Mouse (Mus musculus) embryo, embryonic 11 days (tissue): ENCODE results near the gene Maco1.
"Not testable (repeated sequence)": the region's sequence is repeated elsewhere in the genome, so short reads cannot be mapped to it uniquely, and the experiment has no call there.

ENCODE experiments used
- DNase-seq: peaks from one replicate; pipeline ENCODE4 v3.0.0-alpha.2; 2015

Maco1 gene

DNA sequence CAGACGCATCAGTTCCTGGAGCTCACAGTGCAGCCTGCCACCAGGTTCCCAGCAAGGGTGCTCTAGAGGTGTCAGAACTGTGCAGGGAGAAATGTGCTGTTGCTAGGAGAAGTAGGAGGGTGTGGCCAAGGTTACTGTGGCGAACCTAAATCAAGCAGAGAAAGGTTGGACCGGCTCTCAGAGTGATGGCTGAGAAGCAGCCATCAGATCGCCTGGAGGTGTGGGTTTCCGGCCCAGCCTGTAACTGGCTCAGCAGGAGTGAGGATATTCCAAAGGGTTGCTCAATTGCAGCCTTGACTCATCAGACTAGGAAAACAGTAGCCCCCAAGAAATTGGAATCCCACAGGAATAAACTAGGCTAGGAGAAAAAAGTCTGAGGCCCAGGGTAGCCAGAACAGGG lies 3.4 kb upstream of the Maco1 start:
- DNase-seq, result no peak

DNA sequence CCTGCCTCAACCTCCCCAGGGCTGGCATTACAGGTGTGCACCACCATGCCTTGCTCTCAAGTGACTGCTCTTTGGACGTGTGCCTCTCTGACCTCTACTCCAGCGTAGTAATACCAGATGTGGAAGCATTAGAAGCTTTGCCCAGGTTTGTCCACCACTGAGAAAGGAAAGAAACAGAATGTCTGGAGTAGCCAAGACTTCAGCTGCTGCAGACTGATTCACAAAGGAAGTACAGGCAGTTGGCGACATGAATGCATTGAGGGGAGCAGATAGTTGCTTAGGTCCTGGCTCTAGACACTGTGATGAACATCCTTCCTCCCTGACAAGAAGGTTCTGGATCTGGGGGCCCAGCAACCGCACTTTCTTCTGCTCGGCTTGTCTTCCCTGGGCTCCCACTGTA lies 2.9 kb upstream of the Maco1 start:
- no peak for DNase-seq

DNA sequence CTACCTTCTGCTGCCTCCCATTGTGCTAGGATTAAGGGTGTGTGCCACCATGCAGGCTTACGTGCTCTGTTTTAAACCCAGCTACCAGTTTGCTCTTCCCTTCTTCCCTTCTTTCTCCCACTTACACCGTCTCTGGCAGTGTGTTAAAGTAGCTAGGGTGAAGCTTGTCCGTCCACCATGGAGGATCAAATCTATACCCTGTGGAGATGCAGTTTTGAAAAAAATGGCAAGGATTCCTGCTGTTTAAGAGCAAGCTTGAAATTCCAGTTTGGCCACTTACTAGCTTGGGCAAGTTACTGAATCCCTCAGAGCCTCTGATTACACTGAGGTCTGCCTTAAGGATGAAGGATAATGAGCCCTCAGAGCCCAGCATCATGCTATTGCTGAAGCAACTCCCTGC lies 2.2 kb upstream of the Maco1 start:
- DNase-seq, result no peak

- DNase-seq, result peak; percentile 96
These were observed 716 bp upstream of the Maco1 start for GRCm38 (mm10) chr4:134853637-134854485.

DNA sequence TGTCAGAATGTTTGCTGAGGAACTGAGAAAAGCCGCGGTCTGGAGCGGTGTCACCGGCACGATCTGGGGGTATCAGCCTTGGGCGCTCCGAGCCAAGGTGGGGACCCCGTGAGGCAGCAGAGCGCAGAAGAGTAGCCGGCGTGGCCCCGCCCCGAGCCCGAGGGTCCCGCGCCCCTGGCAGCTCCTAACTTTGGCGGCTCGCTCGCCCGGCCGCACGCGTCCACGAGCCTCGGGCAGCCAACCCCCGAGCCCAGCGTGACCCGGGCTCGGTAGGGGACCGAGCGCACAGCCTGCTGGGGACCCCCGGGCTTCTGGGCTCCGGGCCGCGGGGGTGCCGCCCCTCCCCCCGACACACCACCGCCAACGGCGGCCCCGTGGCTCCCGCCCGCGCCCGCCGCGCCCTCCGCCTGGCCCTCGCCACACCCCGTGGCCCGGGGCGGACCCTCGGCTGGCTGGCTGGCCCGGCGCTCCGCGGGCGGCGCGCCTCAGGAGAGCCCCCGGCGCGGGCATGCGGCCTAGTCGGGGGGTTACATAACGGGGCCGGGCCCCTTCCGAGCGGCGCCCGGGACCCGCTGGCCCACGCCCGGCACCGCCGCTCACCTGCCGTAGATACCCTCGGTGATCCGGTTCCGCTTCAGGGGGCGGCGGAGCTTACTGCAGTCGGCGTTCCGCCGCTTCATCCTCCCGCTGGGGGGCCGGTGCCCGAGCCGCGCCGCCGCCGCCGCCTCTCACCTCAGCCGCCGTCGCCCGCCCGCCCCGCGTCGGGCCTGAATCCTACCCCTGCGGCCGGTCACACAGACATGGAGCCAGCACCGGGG lies 498 bp downstream of the Maco1 start:
- DNase-seq, result peak; percentile 69

- peak; percentile 33 for DNase-seq
These were observed 1.3 kb downstream of the Maco1 start for GRCm38 (mm10) chr4:134851876-134852275.

DNA sequence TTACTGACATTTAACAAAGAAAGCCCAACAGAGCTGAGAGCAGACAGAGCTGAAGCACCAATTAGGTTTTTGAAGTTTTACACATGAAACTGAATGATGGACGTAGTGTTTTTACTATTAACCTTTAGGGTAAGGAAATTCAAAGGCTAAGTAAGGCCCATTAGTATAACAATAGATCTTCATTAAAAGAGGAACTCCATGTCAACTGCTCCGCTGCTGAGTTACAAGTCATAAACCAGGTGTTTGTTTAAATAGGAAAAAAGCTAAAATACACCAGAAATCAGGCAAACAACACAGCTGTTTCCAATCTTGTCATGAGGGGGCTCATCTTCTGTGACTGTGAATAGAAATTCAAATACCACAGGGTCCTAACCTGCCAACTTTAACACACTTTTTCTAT lies 1.9 kb downstream of the Maco1 start:
- no peak for DNase-seq

GRCm38 (mm10) chr4:134850551-134850950 lies 2.6 kb downstream of the Maco1 start:
- DNase-seq, result no peak

GRCm38 (mm10) chr4:134847587-134847986 lies 5.6 kb downstream of the Maco1 start:
- no peak for DNase-seq

DNA sequence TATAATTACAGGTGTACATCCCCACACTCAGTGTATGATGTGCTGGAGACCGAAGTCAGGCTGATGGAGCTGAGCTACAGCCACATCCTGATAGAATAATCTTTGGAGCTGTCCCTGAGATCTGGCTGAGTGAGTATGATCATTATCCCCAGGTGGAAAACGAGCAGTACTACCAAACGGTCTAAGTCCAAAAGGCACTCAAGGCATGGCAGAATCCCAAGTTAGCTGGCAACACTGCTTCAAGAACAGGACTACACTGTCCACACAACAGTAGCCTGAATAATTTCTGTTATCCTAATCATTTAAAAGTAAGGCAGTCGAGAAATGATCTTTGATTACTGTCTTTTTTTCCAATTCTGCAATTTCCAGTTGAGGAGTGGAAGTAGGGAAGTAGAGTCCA lies 9.6 kb downstream of the Maco1 start:
- no peak for DNase-seq

DNA sequence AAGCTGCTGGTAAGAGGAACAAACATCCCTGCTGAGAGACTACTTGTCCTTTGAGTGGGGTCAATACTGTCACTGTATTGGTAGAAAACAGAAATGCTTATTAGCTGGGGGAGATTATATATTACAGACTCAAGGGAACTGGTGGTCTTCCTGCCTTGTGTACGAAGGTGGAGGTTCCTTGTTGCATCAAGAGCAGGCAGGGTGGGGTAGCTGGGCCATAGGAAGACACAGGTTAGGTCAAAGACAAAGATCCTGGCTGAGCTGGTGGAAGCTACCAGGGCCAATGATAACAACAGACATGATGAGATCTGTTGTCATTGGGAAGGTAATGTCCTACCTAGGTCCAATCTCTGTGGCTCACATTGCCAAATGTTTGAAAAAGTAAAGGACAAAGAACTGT lies 12.9 kb downstream of the Maco1 start:
- no peak for DNase-seq

DNA sequence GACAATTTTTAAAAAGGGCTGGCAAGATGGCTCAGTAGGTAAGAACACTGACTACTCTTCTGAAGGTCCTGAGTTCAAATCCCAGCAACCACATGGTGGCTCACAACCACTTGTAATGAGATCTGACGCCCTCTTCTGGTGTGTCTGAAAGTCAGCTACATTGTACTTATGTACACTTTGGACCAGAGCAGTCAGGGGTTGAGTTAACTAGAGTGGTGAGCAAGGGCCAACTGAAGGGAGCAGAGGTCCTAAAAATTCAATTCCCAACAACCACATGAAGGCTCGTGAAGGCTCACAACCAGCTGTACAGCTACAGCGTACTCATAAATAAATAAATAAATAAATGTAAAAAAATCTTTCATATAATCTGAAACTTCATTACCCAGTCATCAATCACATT lies 14.4 kb downstream of the Maco1 start:
- DNase-seq, result not testable (repeated sequence)

DNA sequence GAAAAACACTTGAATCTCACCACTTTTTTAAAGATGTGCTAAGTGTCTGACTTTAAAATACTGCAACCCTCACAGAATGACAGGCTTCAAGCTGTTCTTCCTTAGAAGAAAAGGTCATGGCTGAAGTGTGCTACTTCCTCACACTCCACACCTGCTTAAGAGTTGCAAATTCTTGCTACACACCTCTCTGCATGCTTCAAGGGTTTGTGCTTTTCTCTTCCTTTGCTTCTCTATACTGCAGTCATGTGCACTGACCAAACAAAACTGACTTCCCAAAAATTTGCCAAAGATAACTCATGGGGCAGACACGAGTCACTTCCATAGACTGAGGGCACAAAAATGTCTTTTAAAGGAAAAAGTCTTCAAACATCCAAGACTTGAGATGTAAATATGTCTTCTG lies 14.9 kb downstream of the Maco1 start:
- no peak for DNase-seq

DNA sequence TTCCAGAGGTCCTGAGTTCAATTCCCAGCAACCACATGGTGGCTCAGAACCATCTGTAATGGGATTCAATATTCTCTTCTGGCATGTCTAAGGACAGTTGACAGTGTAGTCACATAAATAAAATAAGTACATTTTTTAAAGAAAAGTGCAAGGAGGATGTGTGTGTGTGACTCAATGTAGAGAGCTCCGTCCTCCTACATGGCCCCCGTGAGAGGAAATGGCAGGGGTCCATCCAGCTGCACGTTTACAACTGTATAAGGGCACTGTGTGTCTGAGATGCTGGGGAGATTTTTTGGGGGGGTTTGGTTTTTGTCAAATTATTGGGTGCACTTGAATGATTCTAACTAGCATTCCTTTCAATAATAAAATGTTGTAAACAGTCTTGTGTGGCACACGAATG lies 17.7 kb downstream of the Maco1 start:
- DNase-seq, result no peak

- DNase-seq, result no peak
These were observed 21.2 kb downstream of the Maco1 start for GRCm38 (mm10) chr4:134831934-134832333.

DNA sequence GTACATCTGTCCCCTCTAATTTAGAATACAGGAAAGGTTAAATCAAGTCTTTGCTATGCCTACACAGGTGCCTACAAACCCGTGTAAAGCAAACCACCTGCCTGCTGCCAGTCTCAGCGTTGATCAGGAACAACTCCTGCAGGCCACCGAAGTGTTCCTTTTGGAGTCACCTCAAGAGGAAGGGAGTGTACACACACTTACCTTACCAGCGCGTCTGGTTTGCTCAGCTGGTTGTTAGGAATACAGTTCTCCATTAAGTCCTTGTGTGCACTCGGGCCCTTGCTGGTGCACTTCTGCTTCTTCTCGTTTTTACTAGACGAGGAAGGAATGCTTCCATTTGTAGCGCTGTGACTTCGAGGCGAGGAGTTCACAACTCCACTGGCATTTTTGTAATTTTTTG lies 25.3 kb downstream of the Maco1 start:
- DNase-seq, result no peak

DNA sequence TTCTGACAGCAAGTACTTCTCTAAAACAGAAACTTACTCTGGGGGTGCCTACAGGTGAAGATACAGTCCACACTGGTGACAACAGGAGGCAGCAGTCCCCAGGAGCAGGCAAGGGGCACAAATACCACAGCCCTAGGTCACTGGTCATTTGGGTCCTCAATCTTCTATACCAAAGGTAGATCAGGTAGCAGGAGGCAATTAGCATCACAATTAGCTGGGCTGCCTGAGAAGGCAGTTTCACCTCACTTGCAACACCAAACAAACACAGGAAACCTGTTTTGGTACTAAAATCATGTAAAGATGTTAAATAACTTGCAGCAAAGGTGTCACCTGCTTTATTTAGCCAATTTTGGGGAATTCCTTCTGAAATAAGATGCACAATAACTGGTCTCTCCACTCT lies 26.8 kb downstream of the Maco1 start:
- DNase-seq, result no peak

DNA sequence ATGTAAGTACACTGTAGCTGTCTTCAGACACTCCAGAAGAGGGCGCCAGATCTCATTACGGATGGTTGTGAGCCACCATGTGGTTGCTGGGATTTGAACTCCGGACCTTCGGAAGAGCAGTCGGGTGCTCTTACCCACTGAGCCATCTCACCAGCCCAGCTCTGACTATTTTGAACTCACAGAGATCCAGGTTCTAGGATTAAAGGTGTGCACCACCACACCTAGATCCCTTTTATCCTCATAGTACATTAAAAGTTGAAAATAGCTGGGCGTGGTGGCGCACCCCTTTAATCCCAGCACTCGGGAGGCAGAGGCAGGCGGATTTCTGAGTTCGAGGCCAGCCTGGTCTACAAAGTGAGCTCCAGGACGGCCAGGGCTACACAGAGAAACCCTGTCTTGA lies 27.3 kb downstream of the Maco1 start:
- DNase-seq, result not testable (repeated sequence)

DNA sequence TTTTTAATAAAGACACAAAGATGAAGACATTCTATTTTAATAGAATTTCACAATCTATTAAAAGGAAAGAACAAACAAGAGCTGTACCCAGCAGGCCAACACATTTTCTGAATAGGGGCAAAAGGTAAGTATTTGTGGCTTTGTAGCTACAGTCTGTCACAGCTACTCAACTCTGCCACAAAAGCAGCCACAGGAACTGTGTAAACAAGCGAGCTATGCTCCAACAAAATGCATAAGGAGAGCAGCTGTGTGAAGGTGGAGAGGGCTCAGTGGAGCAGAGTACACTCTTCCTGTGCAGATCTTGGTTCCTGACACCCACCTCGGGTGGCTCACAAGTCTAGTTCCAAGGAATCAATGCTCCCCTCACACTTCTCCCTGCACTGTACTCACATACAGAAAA lies 29.6 kb downstream of the Maco1 start:
- DNase-seq, result no peak

DNA sequence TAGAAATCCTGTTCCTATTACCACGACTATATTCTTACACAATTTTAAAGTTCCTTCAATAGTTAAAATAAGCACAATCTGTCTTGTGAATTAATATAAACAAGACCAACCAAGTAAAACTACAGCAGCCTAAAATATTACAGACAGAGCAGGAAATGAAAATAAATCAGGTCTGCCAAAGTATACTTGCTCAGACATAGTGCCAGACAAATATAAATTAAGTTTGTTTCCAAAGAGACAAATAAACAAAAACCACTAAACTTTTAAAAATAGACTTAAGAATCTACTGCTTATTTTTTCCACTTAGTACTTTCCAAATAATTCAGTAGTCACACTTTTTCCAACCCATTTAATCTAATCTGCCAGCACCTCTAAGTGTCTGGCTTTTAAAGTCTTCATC lies 32.1 kb downstream of the Maco1 start:
- DNase-seq, result no peak

DNA sequence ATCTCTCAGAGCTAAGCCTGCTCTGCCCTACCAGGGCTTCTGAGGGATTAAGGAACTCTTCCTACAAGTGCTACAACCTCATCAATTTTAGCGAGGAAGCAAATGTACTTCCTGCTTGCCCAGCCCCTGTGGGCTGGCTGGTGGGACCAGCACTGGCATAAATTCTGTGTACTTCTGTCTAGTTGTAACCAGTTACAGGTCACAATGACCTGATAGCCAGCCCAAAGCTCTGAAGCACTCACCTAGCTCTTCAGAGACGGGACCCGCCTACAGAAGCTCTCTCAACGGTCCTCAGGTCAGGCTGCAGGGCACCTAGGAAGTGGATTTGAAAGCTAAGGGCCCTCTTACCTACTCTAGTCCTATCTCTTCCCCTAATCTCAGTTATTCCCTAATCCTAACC lies 35.4 kb downstream of the Maco1 start:
- DNase-seq, result no peak

GRCm38 (mm10) chr4:134814229-134814571 lies 38.9 kb downstream of the Maco1 start:
- DNase-seq, result no peak

- DNase-seq, result no peak
These were observed 39.5 kb downstream of the Maco1 start for GRCm38 (mm10) chr4:134813406-134814228.

- DNase-seq, result no peak
These were observed 48.4 kb downstream of the Maco1 start for GRCm38 (mm10) chr4:134804765-134805164.
